Mouse (Mus musculus) thymus, adult 2 months (tissue): ENCODE data around the gene Dnaaf5. TPM values are rescaled to one million over a fixed set of nuclear protein-coding genes. Genes with fewer than 3 reads are reported as not detected.

ENCODE experiments used
- DNase-seq: peaks from one replicate; pipeline ENCODE4 v3.0.0; 2021
- H3K27ac ChIP-seq: fragments of 200-500 bp; 2 replicates; pipeline ENCODE4 v1.5.1; 2012; ENCODE audit warnings: low read length, control low read depth; ENCODE audit not compliant: control insufficient read depth, insufficient read depth
- H3K27me3 ChIP-seq: fragments of 200-500 bp; 2 replicates; pipeline ENCODE4 v1.6.1; 2012; ENCODE audit warnings: mild to moderate bottlenecking, low read length, moderate library complexity, mixed read lengths; ENCODE audit not compliant: control insufficient read depth, insufficient read depth
- H3K36me3 ChIP-seq: fragments of 200-500 bp; 2 replicates; pipeline ENCODE4 v1.6.1; 2012; ENCODE audit warnings: mild to moderate bottlenecking, low read length, moderate library complexity; ENCODE audit not compliant: control insufficient read depth, insufficient read depth
- H3K4me1 ChIP-seq: fragments of 200-500 bp; replicated peaks from 2 replicates; pipeline ENCODE4 v1.6.1; 2012; ENCODE audit warnings: low read length; ENCODE audit not compliant: control insufficient read depth, insufficient read depth
- H3K4me3 ChIP-seq: fragments of 200-500 bp; 2 replicates; pipeline ENCODE4 v1.5.1; 2012; ENCODE audit warnings: mild to moderate bottlenecking, low read length, control low read depth, moderate library complexity; ENCODE audit not compliant: control insufficient read depth, insufficient read depth
- CTCF ChIP-seq: fragments of 200-500 bp; IDR thresholded peaks from 2 replicates; pipeline ENCODE4 v1.5.1; 2012; ENCODE audit warnings: mild to moderate bottlenecking, control low read depth, low read length, moderate library complexity, borderline replicate concordance; ENCODE audit not compliant: control insufficient read depth, poor library complexity, insufficient read depth; ENCODE audit errors: extremely low read depth
- POLR2A ChIP-seq: fragments of 200-500 bp; IDR thresholded peaks from 2 replicates; pipeline ENCODE4 v1.6.1; 2012; ENCODE audit warnings: mild to moderate bottlenecking, low read length, control low read depth, moderate library complexity; ENCODE audit not compliant: control insufficient read depth, poor library complexity, insufficient read depth; ENCODE audit errors: extremely low read depth
- WGBS: fragments of 180-500 bp; shearing (Covaris S2); methylation state at CpG from one replicate; pipeline ENCODE4 v1.1.7; 2018; 5-methylcytosine and 5-hydroxymethylcytosine counted together
- polyA plus RNA-seq: library from polyadenylated mRNA; depleted of rRNA; stranded (reverse); fragments of >200 nt; gene quantifications from 2 replicates; pipeline ENCODE4 v1.2.3, GENCODE M21; 2012; rRNA removed

The Dnaaf5 gene
- polyA plus RNA-seq, 1 experiment = 50.5 TPM

DNA sequence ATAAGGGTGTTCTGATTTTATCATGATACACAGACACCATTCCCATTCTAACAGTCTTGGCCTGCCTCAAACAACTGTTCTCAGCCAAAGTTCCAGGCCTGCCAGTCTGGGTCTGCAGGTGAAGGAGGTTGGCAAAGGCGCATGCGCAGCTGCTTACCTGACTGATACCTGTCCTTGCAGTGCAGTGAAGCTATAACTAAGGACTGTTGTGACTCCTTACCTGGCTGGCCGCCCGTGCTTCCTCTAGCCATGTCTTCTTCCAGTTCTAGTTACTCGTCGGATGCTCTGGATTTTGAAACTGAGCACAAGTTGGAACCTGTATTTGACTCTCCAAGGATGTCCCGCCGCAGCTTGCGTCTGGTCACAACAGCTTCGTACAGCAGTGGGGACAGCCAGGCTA is 73.3 kb downstream of the Dnaaf5 start:
- no peaks in the 10 kb centered on the region for H3K4me1 ChIP-seq
- H3K4me3 ChIP-seq = no peak overlapping the region
- H3K27me3 ChIP-seq = no peaks in the 10 kb centered on the region
- TF ChIP-seq POLR2A (no peak), CTCF (no peak)
- no peak for DNase-seq
- WGBS = 91% methylated on average over 10 of the region's 10 CpGs
- peaks cover 35% of the 10 kb centered on the region for H3K36me3 ChIP-seq
- no peak overlapping the region for H3K27ac ChIP-seq

DNA sequence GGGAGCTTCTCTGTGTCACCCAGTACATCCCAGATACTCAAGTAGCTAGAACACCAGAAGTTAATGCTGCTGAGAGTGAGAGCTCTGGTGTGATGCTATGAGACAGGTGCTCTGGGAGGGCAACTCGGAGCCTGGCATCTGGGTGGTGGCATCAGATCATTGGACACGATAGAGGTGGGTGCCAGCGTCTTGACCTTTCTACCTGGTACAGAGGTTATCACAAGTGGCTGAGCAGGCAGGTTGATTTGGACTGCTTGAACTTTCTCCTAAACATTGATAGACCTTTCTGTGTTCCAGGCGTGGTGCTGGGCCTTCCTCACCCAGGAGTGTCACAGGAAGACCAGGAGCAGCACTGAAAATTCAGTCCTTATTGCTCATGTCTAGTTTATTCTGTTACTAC is 77.2 kb downstream of the Dnaaf5 start:
- H3K27ac ChIP-seq = no peak overlapping the region
- H3K36me3 ChIP-seq = peaks cover 41% of the 10 kb centered on the region
- H3K27me3 ChIP-seq = no peaks in the 10 kb centered on the region
- 93% methylated on average over 4 of the region's 4 CpGs for WGBS
- no peaks in the 10 kb centered on the region for H3K4me1 ChIP-seq
- TF ChIP-seq POLR2A = no peak
- no peak for DNase-seq
- H3K4me3 ChIP-seq = no peak overlapping the region

DNA sequence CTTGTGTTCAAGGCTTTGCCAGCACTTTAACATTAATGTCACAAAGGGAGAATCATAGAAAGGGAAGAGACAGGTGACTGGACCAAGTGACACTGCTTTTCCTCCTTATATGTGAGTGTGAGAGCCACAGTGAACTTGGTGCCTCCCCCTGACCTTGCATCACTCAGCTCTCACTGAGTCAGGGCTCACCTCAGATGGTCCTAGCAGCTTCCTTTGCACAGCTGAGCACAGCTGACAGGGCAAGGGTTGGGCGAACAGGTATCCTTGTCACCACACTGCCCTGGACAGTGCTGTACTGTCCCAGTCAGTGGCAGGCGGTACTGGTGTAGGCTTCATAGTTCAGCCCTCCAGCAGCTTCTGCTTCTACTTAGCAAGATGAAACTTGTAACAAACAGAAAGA is 77.6 kb downstream of the Dnaaf5 start:
- Histone ChIP-seq H3K36me3 (peaks cover 41% of the 10 kb centered on the region), H3K27me3 (no peaks in the 10 kb centered on the region), H3K4me1 (no peaks in the 10 kb centered on the region), H3K4me3 (no peak overlapping the region), H3K27ac (no peak overlapping the region)
- WGBS = 97% methylated on average over 2 of the region's 2 CpGs
- no peak for TF ChIP-seq POLR2A
- TF ChIP-seq CTCF = no peak
- DNase-seq = no peak

DNA sequence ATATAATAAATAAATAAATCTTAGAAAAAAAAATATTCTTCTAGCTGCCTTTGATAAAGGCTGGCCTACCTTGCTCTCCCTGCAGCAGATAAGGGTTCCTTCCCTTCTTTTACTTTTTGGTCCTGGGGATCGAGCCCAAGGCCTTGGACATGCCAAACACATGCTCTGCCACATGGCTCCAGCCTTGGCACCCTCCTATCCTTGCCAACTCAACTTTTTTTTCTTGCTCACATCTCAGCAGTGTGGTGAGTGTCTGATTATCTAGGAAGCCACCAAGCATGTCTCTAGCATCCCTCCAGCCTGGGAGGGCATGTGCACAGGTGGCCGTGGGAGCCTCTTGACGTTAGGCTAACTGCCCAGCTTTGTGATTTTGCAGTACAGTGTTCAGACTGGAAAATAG is 78.3 kb downstream of the Dnaaf5 start:
- H3K4me3 ChIP-seq = no peak overlapping the region
- TF ChIP-seq POLR2A (no peak), CTCF (no peak)
- no peaks in the 10 kb centered on the region for H3K27me3 ChIP-seq
- no peak for DNase-seq
- no peaks in the 10 kb centered on the region for H3K4me1 ChIP-seq
- peaks cover 44% of the 10 kb centered on the region for H3K36me3 ChIP-seq
- 97% methylated on average over 3 of the region's 3 CpGs for WGBS
- no peak overlapping the region for H3K27ac ChIP-seq

DNA sequence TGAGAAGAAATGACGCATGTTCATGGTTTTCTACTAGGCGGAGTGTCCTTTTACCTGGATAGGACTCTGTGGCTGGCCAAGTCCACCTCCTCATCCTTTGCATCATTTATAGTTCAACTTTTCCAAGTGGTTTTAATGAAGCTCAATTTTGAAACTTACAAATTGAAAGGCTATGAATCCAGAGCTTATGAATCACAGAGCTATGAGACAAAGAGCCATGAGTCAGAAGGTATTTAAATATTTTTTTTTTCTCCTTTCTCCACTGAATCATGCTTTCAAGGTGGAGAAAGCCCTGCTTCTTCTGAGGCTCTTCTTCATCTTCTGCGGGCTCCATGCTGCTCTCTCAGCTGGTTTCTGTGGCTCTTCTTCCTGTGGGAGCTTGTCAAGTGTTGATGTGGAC is 79.7 kb downstream of the Dnaaf5 start:
- WGBS = 99% methylated on average over 3 of the region's 3 CpGs

DNA sequence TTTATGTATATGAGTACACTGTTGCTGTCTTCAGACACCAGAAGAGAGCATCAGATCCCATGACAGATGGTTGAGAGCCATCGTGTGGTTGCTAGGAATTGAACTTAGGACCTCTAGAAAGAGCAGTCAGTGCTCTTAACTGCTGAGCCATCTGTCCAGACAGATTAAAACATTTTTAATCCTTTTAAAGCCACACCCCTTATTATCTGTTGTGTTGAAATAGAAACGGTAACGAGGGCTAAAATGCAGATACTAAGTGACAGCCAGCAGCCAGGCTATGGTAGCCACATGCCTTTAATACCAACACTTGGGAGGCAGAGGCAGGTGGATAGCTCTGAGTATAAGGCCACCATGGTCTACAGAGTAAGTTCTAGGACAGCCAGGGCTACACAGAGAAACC is 82.1 kb downstream of the Dnaaf5 start:
- no peak overlapping the region for H3K27ac ChIP-seq
- H3K4me1 ChIP-seq = no peaks in the 10 kb centered on the region
- no peaks in the 10 kb centered on the region for H3K27me3 ChIP-seq
- no peak for DNase-seq
- WGBS = 96% methylated on average over 3 of the region's 3 CpGs
- peaks cover 31% of the 10 kb centered on the region for H3K36me3 ChIP-seq
- H3K4me3 ChIP-seq = no peak overlapping the region
- TF ChIP-seq CTCF (no peak), POLR2A (no peak)

More for the DNA sequence above, 79.7 kb downstream of the Dnaaf5 start:
- TF ChIP-seq CTCF = no peak
- no peak for TF ChIP-seq POLR2A
- peaks cover 37% of the 10 kb centered on the region for H3K36me3 ChIP-seq
- DNase-seq = no peak
- H3K4me1 ChIP-seq = no peaks in the 10 kb centered on the region
- no peak overlapping the region for H3K27ac ChIP-seq
- no peaks in the 10 kb centered on the region for H3K27me3 ChIP-seq
- no peak overlapping the region for H3K4me3 ChIP-seq

DNA sequence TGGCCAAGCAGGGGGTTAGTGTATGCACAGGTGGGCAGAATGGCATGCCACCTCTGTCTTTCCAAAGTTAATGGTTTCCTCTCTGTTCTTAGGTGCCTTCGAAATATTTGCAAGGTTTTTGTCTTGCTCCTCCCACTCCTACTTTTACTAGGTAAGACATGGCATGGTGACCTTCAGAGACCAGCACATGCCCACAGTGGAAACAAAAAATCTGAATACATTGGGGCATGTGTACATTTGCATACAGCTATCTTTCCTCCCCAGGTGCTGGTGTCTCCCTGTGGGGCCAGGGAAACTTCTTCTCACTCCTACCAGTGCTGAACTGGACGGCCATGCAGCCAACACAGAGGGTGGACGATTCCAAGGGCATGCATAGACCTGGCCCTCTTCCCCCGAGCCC is 84.4 kb downstream of the Dnaaf5 start:
- peaks cover 34% of the 10 kb centered on the region for H3K36me3 ChIP-seq
- no peaks in the 10 kb centered on the region for H3K4me1 ChIP-seq
- H3K27ac ChIP-seq = no peak overlapping the region
- no peak for DNase-seq
- 91% methylated on average over 4 of the region's 4 CpGs for WGBS
- TF ChIP-seq POLR2A (no peak), CTCF (no peak)
- no peaks in the 10 kb centered on the region for H3K27me3 ChIP-seq
- no peak overlapping the region for H3K4me3 ChIP-seq

Other genes with a start within 250 kb of the Dnaaf5 start
- 10.7 and 12.6 TPM in 2 replicates for gene Pdgfa, start 152.9 kb upstream of the Dnaaf5 start, polyA plus RNA-seq
- 3.6 TPM in 2 replicates for gene Prkar1b, start 222 bp upstream of the Dnaaf5 start, polyA plus RNA-seq
- 34.3 and 36.3 TPM in 2 replicates for gene Sun1, start 50.4 kb downstream of the Dnaaf5 start, polyA plus RNA-seq
- 186 and 252 TPM in 2 replicates for gene Get4, start 102.1 kb downstream of the Dnaaf5 start, polyA plus RNA-seq
- 13.1 and 15.5 TPM in 2 replicates for gene Adap1, start 175.4 kb downstream of the Dnaaf5 start, polyA plus RNA-seq
- 84.7 and 99.2 TPM in 2 replicates for gene Cox19, start 201.2 kb downstream of the Dnaaf5 start, polyA plus RNA-seq
- 0.20 and 1.2 TPM in 2 replicates for gene Cyp2w1, start 202.4 kb downstream of the Dnaaf5 start, polyA plus RNA-seq
- gene Gpr146, start 227.5 kb downstream of the Dnaaf5 start, polyA plus RNA-seq = 33.9 and 40.1 TPM in 2 replicates